Mouse (Mus musculus): ENCODE data around the gene Fosl2.

DNA sequence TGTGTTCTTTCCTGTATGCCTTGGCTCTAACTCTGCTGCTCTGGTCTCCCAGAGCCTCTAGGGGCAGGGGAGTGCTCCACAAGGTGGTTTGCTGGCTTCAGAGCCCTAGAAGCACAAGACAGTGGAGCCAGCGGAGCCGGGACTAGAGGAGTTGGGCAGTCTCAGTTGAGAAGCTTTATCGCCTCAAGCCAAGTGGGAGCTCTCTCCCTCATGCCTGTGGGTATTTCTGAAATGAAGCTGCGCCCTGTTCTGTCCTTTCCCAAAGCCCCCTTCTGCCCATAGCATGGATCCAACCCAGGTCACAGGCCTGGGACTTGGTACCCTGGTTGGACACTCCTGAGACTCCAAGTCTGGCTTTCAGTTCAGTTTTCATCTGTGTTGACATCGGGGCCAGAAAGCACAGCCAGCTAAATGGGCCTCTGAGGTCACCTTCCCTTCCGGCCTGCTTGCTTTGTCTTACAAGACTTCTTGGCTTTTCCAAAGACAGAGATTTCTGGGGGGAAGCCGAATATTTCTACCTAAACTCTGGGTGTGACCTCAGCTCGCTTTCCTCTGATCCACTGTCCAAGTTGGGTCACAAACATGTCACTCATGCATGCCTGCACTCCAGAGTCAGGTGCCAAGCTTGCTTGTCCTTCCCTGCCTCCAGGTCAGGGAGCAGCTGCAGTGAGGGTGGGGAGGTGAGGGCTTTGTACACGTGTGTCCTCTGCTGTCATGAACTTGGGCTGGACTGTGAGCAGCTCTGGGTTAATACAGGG is 19.5 kb downstream of the Fosl2 start:
- no peak for TF ChIP-seq CTCF (IDR thresholded peaks at IDR 0.05; ENCODE audit: low read depth)
- TF ChIP-seq EP300 (IDR thresholded peaks at IDR 0.05; ENCODE audit: low read depth): no peak
